Mouse (Mus musculus) limb, embryonic 14.5 days (tissue): Measurements from ENCODE around the gene Gm17622. TPM values are rescaled to one million over a fixed set of nuclear protein-coding genes. Genes with fewer than 3 reads are reported as not detected.

Source experiments
- ATAC-seq: fragments of 200-750 bp; cut with Nextera tagmentation; 2 replicates; pipeline ENCODE4 v1.8.0; 2017; ENCODE audit warnings: low read depth, moderate number of reproducible peaks, moderate TSS enrichment; ENCODE audit not compliant: low FRiP score
- DNase-seq: peaks from one replicate; pipeline ENCODE4 v3.0.0-alpha.2; 2015; ENCODE audit warnings: low spot score
- H3K27ac ChIP-seq: fragments of 300-500 bp; sonication (generic); replicated peaks from 2 replicates; pipeline ENCODE4 v1.5.1; 2014; ENCODE audit warnings: low read depth, mild to moderate bottlenecking, low read length, moderate library complexity, mixed read lengths
- H3K27me3 ChIP-seq: fragments of 300-500 bp; sonication (generic); 2 replicates; pipeline ENCODE4 v1.6.1; 2014; ENCODE audit warnings: low read length, mixed read lengths; ENCODE audit not compliant: control insufficient read depth, insufficient read depth
- H3K36me3 ChIP-seq: fragments of 300-500 bp; sonication (generic); 2 replicates; pipeline ENCODE4 v1.6.1; 2014; ENCODE audit warnings: mild to moderate bottlenecking, low read length, moderate library complexity, mixed read lengths; ENCODE audit not compliant: control insufficient read depth, insufficient read depth
- H3K4me1 ChIP-seq: fragments of 300-500 bp; sonication (generic); 2 replicates; pipeline ENCODE4 v1.6.1; 2014; ENCODE audit warnings: antibody characterized with exemption, low read length, mixed read lengths; ENCODE audit not compliant: control insufficient read depth, insufficient read depth
- H3K4me2 ChIP-seq: fragments of 300-500 bp; sonication (generic); replicated peaks from 2 replicates; pipeline ENCODE4 v1.6.1; 2014; ENCODE audit warnings: low read depth, mild to moderate bottlenecking, low read length, moderate library complexity; ENCODE audit not compliant: severe bottlenecking
- H3K4me3 ChIP-seq: fragments of 300-500 bp; sonication (generic); replicated peaks from 2 replicates; pipeline ENCODE4 v1.5.1; 2014; ENCODE audit warnings: low read length
- H3K9ac ChIP-seq: fragments of 300-500 bp; sonication (generic); 2 replicates; pipeline ENCODE4 v1.6.1; 2014; ENCODE audit warnings: mild to moderate bottlenecking, low read depth, low read length, moderate library complexity; ENCODE audit not compliant: severe bottlenecking
- H3K9me3 ChIP-seq: fragments of 300-500 bp; sonication (generic); 2 replicates; pipeline ENCODE4 v1.6.1; 2016; ENCODE audit warnings: low read length; ENCODE audit not compliant: control insufficient read depth
- POLR2A ChIP-seq: fragments of 200-500 bp; IDR thresholded peaks from 2 replicates; pipeline ENCODE4 v1.8.0; 2012; ENCODE audit warnings: inconsistent platforms, mild to moderate bottlenecking, moderate library complexity, borderline replicate concordance; ENCODE audit not compliant: insufficient read depth, insufficient read length; ENCODE audit errors: extremely low read depth
- WGBS: fragments of 180-500 bp; shearing (Covaris S2); extraction: QIAGEN DNeasy Blood & Tissue Kit; methylation state at CpG from one replicate; pipeline ENCODE4 v1.1.7; 2014; 5-methylcytosine and 5-hydroxymethylcytosine counted together
- polyA plus RNA-seq, 2 experiments: library from polyadenylated mRNA; depleted of rRNA in 1 of 2; stranded (reverse) in 1 of 2; unstranded in 1 of 2; fragments of >200 nt; fragmentation: Nextera tagmentation in 1 of 2; extraction: Ambion mirVana in 1 of 2; gene quantifications; 2 replicates each; pipeline versions ENCODE4 v1.2.1 to v1.2.3; 2012 to 2014

The Gm17622 gene
- polyA plus RNA-seq, 2 experiments, result not detected

GRCm38 (mm10) chr13:96517335-96517734, 26.8 kb downstream of the Gm17622 start:
- H3K9me3 ChIP-seq, result no peaks in the 10 kb centered on the region
- WGBS, result 95% methylated on average over 2 of the region's 2 CpGs
- DNase-seq (no peak), ATAC-seq (no peak)
- no peaks in the 10 kb centered on the region for H3K4me1 ChIP-seq
- TF ChIP-seq POLR2A, result no peak
- H3K4me3 ChIP-seq, result no peak overlapping the region
- no peaks in the 10 kb centered on the region for H3K27me3 ChIP-seq
- H3K9ac ChIP-seq, result no peak overlapping the region
- no peak overlapping the region for H3K4me2 ChIP-seq
- peaks cover 3% of the 10 kb centered on the region; the same call in 1 of the 2 replicates for H3K36me3 ChIP-seq
- no peak overlapping the region for H3K27ac ChIP-seq

- DNase-seq (no peak), ATAC-seq (no peak)
- H3K9ac ChIP-seq, result no peak overlapping the region
- H3K4me2 ChIP-seq, result no peak overlapping the region
- TF ChIP-seq POLR2A, result no peak
- H3K27me3 ChIP-seq, result no peaks in the 10 kb centered on the region
- peaks cover 3% of the 10 kb centered on the region; the same call in 1 of the 2 replicates for H3K36me3 ChIP-seq
- WGBS, result 90% methylated on average over 3 of the region's 3 CpGs
- H3K27ac ChIP-seq, result no peak overlapping the region
- no peak overlapping the region for H3K4me3 ChIP-seq
- H3K9me3 ChIP-seq, result no peaks in the 10 kb centered on the region
- no peaks in the 10 kb centered on the region for H3K4me1 ChIP-seq
Observed at GRCm38 (mm10) chr13:96521294-96521693, 30.8 kb downstream of the Gm17622 start.

DNA sequence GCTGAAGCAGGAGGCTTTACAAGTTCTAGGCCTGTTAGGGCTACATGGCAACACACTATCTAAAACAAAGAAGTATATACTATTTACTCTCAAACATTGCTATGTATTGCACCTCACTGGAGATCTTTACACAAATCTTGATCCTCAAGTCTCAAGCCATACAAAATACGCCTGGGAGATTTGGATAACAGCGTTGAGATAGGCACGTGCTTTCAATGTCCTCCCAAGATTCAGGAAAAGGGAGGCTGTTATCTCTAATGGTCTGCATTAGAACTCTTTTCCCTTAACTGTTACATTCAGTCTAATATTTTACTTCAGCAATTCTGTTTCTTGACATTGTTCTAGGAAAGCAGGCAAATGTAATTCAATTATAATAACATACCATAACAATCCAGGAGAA, 36.5 kb downstream of the Gm17622 start:
- Histone ChIP-seq H3K36me3 (no peaks in the 10 kb centered on the region), H3K4me3 (no peak overlapping the region), H3K27me3 (no peaks in the 10 kb centered on the region), H3K4me1 (no peaks in the 10 kb centered on the region), H3K9ac (no peak overlapping the region), H3K27ac (no peak overlapping the region), H3K9me3 (no peaks in the 10 kb centered on the region), H3K4me2 (no peak overlapping the region)
- 93% methylated on average over 3 of the region's 3 CpGs for WGBS
- no peak for ATAC-seq
- DNase-seq, result no peak
- no peak for TF ChIP-seq POLR2A

- H3K4me2 ChIP-seq, result no peak overlapping the region
Observed at GRCm38 (mm10) chr13:96527856-96528255, 37.3 kb downstream of the Gm17622 start.

DNA sequence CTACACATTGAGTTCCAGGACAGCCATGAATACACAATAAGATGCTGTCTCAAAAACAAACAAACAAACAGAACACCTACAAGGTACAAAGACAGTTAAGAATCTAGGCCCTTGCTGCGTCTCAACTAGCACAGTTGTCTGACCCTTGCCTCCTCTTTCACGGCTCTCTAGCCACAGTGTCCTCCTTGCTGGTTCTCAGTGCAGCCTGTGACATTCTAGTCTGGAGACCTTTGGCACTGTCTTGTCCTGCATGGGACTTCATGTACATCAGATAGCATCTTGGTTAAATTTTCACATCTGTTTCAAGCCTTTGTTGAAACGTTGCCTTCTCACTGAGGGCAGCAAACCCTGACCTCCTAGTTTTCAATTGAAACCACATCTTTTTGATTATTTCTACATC, 38.2 kb downstream of the Gm17622 start:
- no peak overlapping the region for H3K9ac ChIP-seq
- ATAC-seq, result no peak
- no peak overlapping the region for H3K4me3 ChIP-seq
- no peak overlapping the region for H3K4me2 ChIP-seq
- no peak for DNase-seq
- 0 out of 2 replicates have a peak, but pooled peaks cover 2% of the 10 kb centered on the region for H3K4me1 ChIP-seq
- H3K27ac ChIP-seq, result no peak overlapping the region
- WGBS, result 85% methylated on average over 3 of the region's 3 CpGs
- no peaks in the 10 kb centered on the region for H3K9me3 ChIP-seq
- H3K36me3 ChIP-seq, result no peaks in the 10 kb centered on the region
- TF ChIP-seq POLR2A, result no peak
- H3K27me3 ChIP-seq, result no peaks in the 10 kb centered on the region

More at GRCm38 (mm10) chr13:96527856-96528255, 37.3 kb downstream of the Gm17622 start:
- no peaks in the 10 kb centered on the region for H3K36me3 ChIP-seq
- H3K4me3 ChIP-seq, result no peak overlapping the region
- no peak for TF ChIP-seq POLR2A
- H3K27me3 ChIP-seq, result no peaks in the 10 kb centered on the region
- H3K4me1 ChIP-seq, result no peaks in the 10 kb centered on the region
- no peak overlapping the region for H3K9ac ChIP-seq
- DNase-seq (no peak), ATAC-seq (no peak)
- no peaks in the 10 kb centered on the region for H3K9me3 ChIP-seq
- WGBS, result 89% methylated on average over 11 of the region's 11 CpGs
- H3K27ac ChIP-seq, result no peak overlapping the region

- H3K9ac ChIP-seq, result no peak overlapping the region
- H3K4me3 ChIP-seq, result no peak overlapping the region
- no peaks in the 10 kb centered on the region for H3K36me3 ChIP-seq
- no peak overlapping the region for H3K27ac ChIP-seq
- no peak for TF ChIP-seq POLR2A
- WGBS, result 91% methylated on average over 3 of the region's 3 CpGs
- H3K4me1 ChIP-seq, result 0 out of 2 replicates have a peak, but pooled peaks cover 3% of the 10 kb centered on the region
- H3K27me3 ChIP-seq, result no peaks in the 10 kb centered on the region
- DNase-seq, result no peak
- H3K4me2 ChIP-seq, result no peak overlapping the region
- ATAC-seq, result no peak
- H3K9me3 ChIP-seq, result no peaks in the 10 kb centered on the region
Observed at GRCm38 (mm10) chr13:96529542-96529941, 39.0 kb downstream of the Gm17622 start.
